Mouse (Mus musculus) limb, embryonic 11.5 days (tissue): Measurements from ENCODE around the gene Olfr434. TPM values are rescaled to one million over a fixed set of nuclear protein-coding genes. Genes with fewer than 3 reads are reported as not detected.
"Not testable (repeated sequence)": the region's sequence is repeated elsewhere in the genome, so short reads cannot be mapped to it uniquely, and the experiment has no call there.

Source experiments
- ATAC-seq: fragments of 200-750 bp; cut with Nextera tagmentation; 2 replicates; pipeline ENCODE4 v1.8.0; 2017; ENCODE audit warnings: low read depth; ENCODE audit not compliant: insufficient number of reproducible peaks, low FRiP score, low TSS enrichment
- DNase-seq: peaks from one replicate; pipeline ENCODE4 v3.0.0-alpha.2; 2015; ENCODE audit warnings: low spot score
- H3K27ac ChIP-seq: fragments of 300-500 bp; sonication (generic); replicated peaks from 2 replicates; pipeline ENCODE4 v1.5.1; 2014; ENCODE audit warnings: low read depth, mild to moderate bottlenecking, low read length
- H3K27me3 ChIP-seq: fragments of 300-500 bp; sonication (generic); 2 replicates; pipeline ENCODE4 v1.6.1; 2014; ENCODE audit warnings: mild to moderate bottlenecking, low read length, mixed read lengths; ENCODE audit not compliant: control insufficient read depth, insufficient read depth
- H3K36me3 ChIP-seq: fragments of 300-500 bp; sonication (generic); 2 replicates; pipeline ENCODE4 v1.6.1; 2014; ENCODE audit warnings: mild to moderate bottlenecking, low read length, moderate library complexity, mixed read lengths; ENCODE audit not compliant: control insufficient read depth, insufficient read depth
- H3K4me1 ChIP-seq: fragments of 300-500 bp; sonication (generic); 2 replicates; pipeline ENCODE4 v1.6.1; 2014; ENCODE audit warnings: low read length, mixed read lengths; ENCODE audit not compliant: control insufficient read depth, insufficient read depth
- H3K4me2 ChIP-seq: fragments of 300-500 bp; sonication (generic); 2 replicates; pipeline ENCODE4 v1.6.1; 2014; ENCODE audit warnings: low read depth, mild to moderate bottlenecking, moderate library complexity; ENCODE audit not compliant: severe bottlenecking
- H3K4me3 ChIP-seq: fragments of 300-500 bp; sonication (generic); 2 replicates; pipeline ENCODE4 v1.5.1; 2014; ENCODE audit warnings: low read depth, low read length
- H3K9ac ChIP-seq: fragments of 300-500 bp; sonication (generic); 2 replicates; pipeline ENCODE4 v1.6.1; 2014; ENCODE audit warnings: mild to moderate bottlenecking, low read length
- H3K9me3 ChIP-seq: fragments of 300-500 bp; sonication (generic); 2 replicates; pipeline ENCODE4 v1.6.1; 2016; ENCODE audit warnings: low read length; ENCODE audit not compliant: control insufficient read depth
- WGBS: fragments of 180-500 bp; shearing (Covaris S2); extraction: QIAGEN DNeasy Blood & Tissue Kit; methylation state at CpG from one replicate; pipeline ENCODE4 v1.1.7; 2014; 5-methylcytosine and 5-hydroxymethylcytosine counted together
- polyA plus RNA-seq: library from polyadenylated mRNA; unstranded; fragments of >200 nt; fragmentation: Nextera tagmentation; extraction: Ambion mirVana; gene quantifications from 2 replicates; pipeline ENCODE4 v1.2.1, GENCODE M21; 2014

The Olfr434 gene
- polyA plus RNA-seq, 1 experiment from 2014 or later, result not detected

DNA sequence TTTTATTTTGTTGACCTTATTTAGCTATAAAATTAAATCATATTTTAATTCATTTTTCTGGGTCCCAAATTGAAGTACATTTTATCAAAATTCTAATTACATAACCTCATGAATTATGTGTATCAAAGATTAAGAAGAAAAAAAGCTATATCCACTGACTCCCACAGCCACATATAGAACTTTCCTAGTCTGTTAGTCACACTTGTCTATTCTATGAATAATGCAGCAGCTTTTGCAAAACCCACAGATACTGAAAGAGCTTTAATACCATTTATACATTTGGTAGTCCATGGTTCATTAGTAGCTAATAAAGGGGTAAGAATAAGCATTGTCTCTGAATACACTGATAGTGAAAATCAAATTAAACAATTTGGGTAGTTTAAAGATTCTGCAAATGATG lies 10.0 kb upstream of the Olfr434 start:
- ATAC-seq, result no peak
- DNase-seq, result no peak
- H3K27me3 ChIP-seq, result no peaks in the 10 kb centered on the region
- H3K9ac ChIP-seq, result no peak overlapping the region
- H3K4me1 ChIP-seq, result no peaks in the 10 kb centered on the region
- no peak overlapping the region for H3K4me3 ChIP-seq
- H3K4me2 ChIP-seq, result no peak overlapping the region
- H3K27ac ChIP-seq, result no peak overlapping the region
- no peaks in the 10 kb centered on the region for H3K36me3 ChIP-seq
- no peaks in the 10 kb centered on the region for H3K9me3 ChIP-seq

- ATAC-seq (no peak), DNase-seq (no peak)
- Histone ChIP-seq H3K27ac (no peak overlapping the region), H3K9me3 (no peaks in the 10 kb centered on the region), H3K4me3 (no peak overlapping the region), H3K27me3 (no peaks in the 10 kb centered on the region), H3K9ac (no peak overlapping the region), H3K36me3 (no peaks in the 10 kb centered on the region), H3K4me2 (no peak overlapping the region), H3K4me1 (no peaks in the 10 kb centered on the region)
- WGBS, result 39% methylated on average over 2 of the region's 2 CpGs
These were observed 7.5 kb upstream of the Olfr434 start for GRCm38 (mm10) chr6:43205355-43205754.

- WGBS, result 74% methylated on average over 1 of the region's 1 CpGs
- not testable (repeated sequence) for ATAC-seq, H3K27me3 ChIP-seq, H3K4me2 ChIP-seq, H3K36me3 ChIP-seq, H3K9me3 ChIP-seq, H3K9ac ChIP-seq, H3K4me1 ChIP-seq, DNase-seq, H3K27ac ChIP-seq, H3K4me3 ChIP-seq
These were observed 18.4 kb downstream of the Olfr434 start, which contains the start of gene Olfr47 for GRCm38 (mm10) chr6:43231255-43231654. Olfr47 (plus strand) TSS chr6:43231529.

DNA sequence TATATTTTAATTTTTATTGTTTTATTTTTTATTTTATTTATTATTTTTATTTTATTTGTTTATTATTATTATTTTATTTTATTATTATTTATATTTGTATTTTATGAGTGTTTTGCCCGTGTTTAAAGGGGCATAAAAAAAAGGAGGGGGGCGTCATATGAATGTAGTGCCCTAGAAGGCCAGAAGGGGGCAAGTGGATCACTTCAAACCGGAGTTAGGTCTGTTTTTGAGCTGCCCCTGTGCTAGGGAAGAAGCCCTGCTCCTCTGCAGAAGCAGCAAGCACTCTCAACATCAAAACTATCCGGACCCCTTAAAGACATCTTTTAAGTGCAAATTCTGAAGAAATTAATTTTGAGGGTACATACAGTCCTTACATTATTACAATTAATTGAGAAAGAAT lies 29.2 kb downstream of the Olfr434 start:
- Histone ChIP-seq H3K9ac (no peak overlapping the region), H3K36me3 (no peaks in the 10 kb centered on the region), H3K4me2 (no peak overlapping the region), H3K27ac (no peak overlapping the region), H3K4me1 (no peaks in the 10 kb centered on the region), H3K4me3 (no peak overlapping the region), H3K9me3 (no peaks in the 10 kb centered on the region), H3K27me3 (no peaks in the 10 kb centered on the region)
- 16% methylated on average over 4 of the region's 4 CpGs for WGBS
- peak; percentile 26 for DNase-seq
- ATAC-seq, result no peak

- no peak overlapping the region for H3K4me2 ChIP-seq
- no peak overlapping the region for H3K9ac ChIP-seq
- no peak overlapping the region for H3K4me3 ChIP-seq
- H3K27ac ChIP-seq, result no peak overlapping the region
- H3K4me1 ChIP-seq, result no peaks in the 10 kb centered on the region
- H3K27me3 ChIP-seq, result no peaks in the 10 kb centered on the region
- H3K9me3 ChIP-seq, result no peaks in the 10 kb centered on the region
- no peaks in the 10 kb centered on the region for H3K36me3 ChIP-seq
- ATAC-seq (no peak), DNase-seq (no peak)
- 69% methylated on average over 3 of the region's 3 CpGs for WGBS
These were observed 34.6 kb downstream of the Olfr434 start for GRCm38 (mm10) chr6:43247396-43247795.

GRCm38 (mm10) chr6:43252994-43253393 lies 40.2 kb downstream of the Olfr434 start:
- H3K9me3 ChIP-seq, result no peaks in the 10 kb centered on the region
- H3K9ac ChIP-seq, result no peak overlapping the region
- 77% methylated on average over 1 of the region's 1 CpGs for WGBS
- no peaks in the 10 kb centered on the region for H3K27me3 ChIP-seq
- no peaks in the 10 kb centered on the region for H3K4me1 ChIP-seq
- ATAC-seq (no peak), DNase-seq (no peak)
- H3K36me3 ChIP-seq, result no peaks in the 10 kb centered on the region
- H3K4me3 ChIP-seq, result no peak overlapping the region
- no peak overlapping the region for H3K4me2 ChIP-seq
- H3K27ac ChIP-seq, result no peak overlapping the region

DNA sequence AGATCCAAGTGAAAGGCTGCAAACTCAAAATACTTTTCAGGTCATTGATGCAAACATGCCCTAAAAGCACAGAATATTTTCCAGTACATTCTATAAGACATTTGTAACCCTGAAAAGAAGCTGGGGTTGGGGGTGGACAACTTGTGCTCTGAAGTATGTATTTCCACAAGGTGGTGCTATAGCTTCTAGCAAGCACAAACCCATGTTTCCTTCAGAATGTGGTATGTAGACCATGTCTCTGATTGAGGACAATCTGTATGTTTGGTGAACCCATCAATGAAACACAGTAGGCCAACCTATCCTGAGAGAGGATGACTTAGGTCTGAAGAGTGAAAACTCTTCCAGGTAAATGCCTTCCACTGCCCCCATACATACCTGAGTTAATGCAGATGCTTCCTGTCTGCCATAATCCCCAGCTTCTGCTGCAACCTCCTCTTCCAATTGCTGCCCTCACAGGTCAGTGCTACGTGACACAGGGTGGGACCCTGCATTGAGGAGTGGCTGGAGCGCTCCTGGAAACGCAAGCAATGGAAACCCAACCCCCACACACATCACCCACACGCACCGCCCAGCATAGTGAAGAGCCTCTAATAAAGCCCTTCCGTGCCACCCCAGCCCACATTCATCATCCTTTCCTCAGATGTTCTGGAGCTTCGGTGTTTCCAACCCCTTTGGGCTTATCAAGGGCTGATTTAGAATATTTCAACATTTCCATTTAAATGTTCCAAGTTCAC lies 41.5 kb downstream of the Olfr434 start:
- H3K4me3 ChIP-seq, result no peak overlapping the region
- H3K9ac ChIP-seq, result no peak overlapping the region
- H3K27ac ChIP-seq, result no peak overlapping the region
- WGBS, result 68% methylated on average over 7 of the region's 7 CpGs
- ATAC-seq (no peak), DNase-seq (no peak)
- no peak overlapping the region for H3K4me2 ChIP-seq
- H3K36me3 ChIP-seq, result no peaks in the 10 kb centered on the region
- no peaks in the 10 kb centered on the region for H3K4me1 ChIP-seq
- H3K27me3 ChIP-seq, result no peaks in the 10 kb centered on the region
- no peaks in the 10 kb centered on the region for H3K9me3 ChIP-seq

GRCm38 (mm10) chr6:43260756-43261155 lies 47.9 kb downstream of the Olfr434 start:
- Histone ChIP-seq H3K4me3 (no peak overlapping the region), H3K9me3 (no peaks in the 10 kb centered on the region), H3K36me3 (no peaks in the 10 kb centered on the region), H3K4me2 (no peak overlapping the region), H3K4me1 (no peaks in the 10 kb centered on the region), H3K27ac (no peak overlapping the region), H3K27me3 (no peaks in the 10 kb centered on the region), H3K9ac (no peak overlapping the region)
- no peak for ATAC-seq
- WGBS, result 81% methylated on average over 2 of the region's 2 CpGs
- no peak for DNase-seq
